Mouse (Mus musculus) cerebellum, adult 9-11 months (tissue): Measurements from ENCODE around the gene Hsf2.
A peak's percentile ranks its signal among the peaks of the same experiment; 100 is the strongest.
"Not testable (repeated sequence)": the region's sequence is repeated elsewhere in the genome, so short reads cannot be mapped to it uniquely, and the experiment has no call there.

ENCODE experiments used
- DNase-seq: peaks from one replicate; pipeline ENCODE4 v3.0.0; 2022

Hsf2 gene

GRCm38 (mm10) chr10:57532218-57533101 lies 46.3 kb downstream of the Hsf2 start, which contains the start of gene Serinc1:
Gene Serinc1, minus strand, starts transcription at chr10:57532530.
- DNase-seq, result peak; percentile 95

DNA sequence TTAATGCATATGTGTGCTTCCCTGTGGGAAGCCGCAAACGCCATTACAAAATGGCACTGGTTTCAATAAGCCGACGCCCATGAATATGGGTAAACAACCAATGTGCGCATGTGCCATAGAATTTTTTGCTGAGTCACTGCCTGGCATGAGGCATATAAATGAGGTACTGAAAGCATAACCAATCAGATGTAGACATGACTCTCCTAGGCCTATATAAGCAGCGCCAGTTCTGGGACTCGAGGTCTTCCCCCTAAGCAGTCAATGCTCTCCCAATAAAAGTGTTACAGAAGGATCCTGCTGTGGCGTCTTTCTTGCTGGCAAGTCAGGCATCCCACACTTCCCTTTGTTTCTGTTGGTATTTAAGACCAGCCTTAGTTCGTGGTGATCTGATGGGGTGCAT lies 57.7 kb downstream of the Hsf2 start:
- DNase-seq, result not testable (repeated sequence)

DNA sequence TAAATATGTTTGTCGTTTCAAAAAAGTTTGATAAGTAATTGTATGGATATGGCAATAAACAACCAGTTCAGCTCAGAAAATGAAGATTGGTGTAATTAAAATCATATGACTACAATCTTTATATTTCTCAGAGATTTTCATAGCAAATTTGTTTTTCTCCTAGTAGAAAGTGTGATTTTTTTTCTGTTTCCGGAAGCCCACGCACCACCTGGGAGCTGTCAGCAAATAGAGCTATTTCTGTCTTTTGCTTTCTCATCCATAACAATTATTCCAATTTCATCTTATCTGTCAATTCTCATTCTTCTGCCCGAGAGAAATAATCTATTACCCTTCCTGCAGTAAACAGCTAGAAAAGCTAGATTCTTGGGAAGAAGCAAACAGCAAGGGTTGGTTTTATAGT lies 63.4 kb downstream of the Hsf2 start:
- DNase-seq, result no peak

- no peak for DNase-seq
Observed at GRCm38 (mm10) chr10:57553719-57554118, 67.5 kb downstream of the Hsf2 start.

- no peak for DNase-seq
Observed at GRCm38 (mm10) chr10:57557597-57557996, 71.4 kb downstream of the Hsf2 start.
